Mouse (Mus musculus): Measurements from ENCODE around the gene Abi1. TPM values are rescaled to one million over a fixed set of nuclear protein-coding genes. Genes with fewer than 3 reads are reported as not detected.
A peak's percentile ranks its signal among the peaks of the same experiment; 100 is the strongest.

The Abi1 gene
- total and polyA plus RNA-seq, 3 experiments, result 51.9 to 138 (median 120) TPM

DNA sequence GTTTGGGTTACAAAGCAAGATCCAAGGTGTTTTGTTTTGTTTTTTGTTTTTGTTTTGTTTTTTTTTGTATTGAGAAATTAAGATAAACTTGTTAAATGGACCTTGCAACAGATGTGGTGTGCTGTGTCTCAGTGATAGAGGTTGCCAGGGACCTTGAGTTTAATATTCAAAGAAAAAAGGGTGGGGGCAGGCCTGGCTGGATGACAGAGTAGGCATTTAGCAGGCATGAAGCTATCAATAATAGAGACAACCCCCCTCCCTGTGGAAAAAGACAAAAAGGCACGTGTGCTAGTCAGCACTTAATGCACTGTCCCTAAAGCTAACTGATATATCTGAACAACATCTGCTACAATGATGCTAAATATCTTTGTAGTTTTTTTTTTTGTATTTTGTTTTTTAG, 31.4 kb upstream of the Abi1 start:
- H3K4me1 ChIP-seq (ENCODE audit: insufficient read depth, low read depth, low read length), result peaks cover 24% of the 10 kb centered on the region
- H3K36me3 ChIP-seq (replicated peaks), result peaks cover 25% of the 10 kb centered on the region
- no peak overlapping the region for H3K4me3 ChIP-seq (ENCODE audit: low read depth, low read length)
- DNase-seq (ENCODE audit: low spot score), result no peak
- TF ChIP-seq GATA2 (IDR thresholded peaks at IDR 0.05; ENCODE audit: borderline replicate concordance, low read depth, low read length) (no peak), POLR2AphosphoS5 (IDR thresholded peaks at IDR 0.05; ENCODE audit: insufficient replicate concordance, low read depth, low read length) (no peak), GATA1 (IDR thresholded peaks at IDR 0.05; ENCODE audit: borderline replicate concordance, low read length) (no peak), CTCF (IDR thresholded peaks at IDR 0.05; ENCODE audit: low read depth, low read length) (no peak)
- ATAC-seq (ENCODE audit: extremely low read depth, insufficient number of reproducible peaks, low FRiP score, poor library complexity, severe bottlenecking), result no peak
- no peaks in the 10 kb centered on the region for H3K9me3 ChIP-seq (replicated peaks)
- H3K27me3 ChIP-seq (ENCODE audit: insufficient read depth, low read length), result no peaks in the 10 kb centered on the region

DNA sequence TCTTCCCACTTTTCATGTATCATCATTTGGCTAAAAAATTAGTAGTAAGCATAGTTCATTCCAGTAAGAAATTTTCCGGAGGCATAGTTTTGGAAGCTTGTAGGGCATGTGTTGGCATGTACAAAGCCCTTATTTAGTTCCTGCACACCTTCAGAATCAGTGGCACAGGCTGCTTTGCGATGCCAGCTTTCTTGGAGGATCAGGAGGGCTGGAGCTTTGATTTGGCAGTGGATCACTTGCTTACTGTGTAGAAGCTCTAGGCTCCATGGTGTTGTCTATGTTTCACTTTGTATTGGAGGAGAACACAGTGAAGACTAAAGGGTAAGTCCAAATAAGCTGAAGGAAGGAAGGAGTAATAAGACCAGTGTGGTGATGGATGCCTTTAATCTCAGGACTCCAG, 30.4 kb upstream of the Abi1 start:
- no peak overlapping the region for H3K4me3 ChIP-seq (ENCODE audit: low read depth, low read length)
- no peaks in the 10 kb centered on the region for H3K27me3 ChIP-seq (ENCODE audit: insufficient read depth, low read length)
- TF ChIP-seq GATA2 (IDR thresholded peaks at IDR 0.05; ENCODE audit: borderline replicate concordance, low read depth, low read length) (no peak), GATA1 (IDR thresholded peaks at IDR 0.05; ENCODE audit: borderline replicate concordance, low read length) (no peak), POLR2AphosphoS5 (IDR thresholded peaks at IDR 0.05; ENCODE audit: insufficient replicate concordance, low read depth, low read length) (no peak), TAL1 (conservative IDR thresholded peaks at IDR 0.05; ENCODE audit: low read depth, low read length) (no peak), CTCF (IDR thresholded peaks at IDR 0.05; ENCODE audit: low read depth, low read length) (no peak)
- H3K9me3 ChIP-seq (replicated peaks), result no peaks in the 10 kb centered on the region
- H3K4me1 ChIP-seq (ENCODE audit: insufficient read depth, low read depth, low read length), result peaks cover 24% of the 10 kb centered on the region
- DNase-seq (ENCODE audit: low spot score) (no peak), ATAC-seq (ENCODE audit: extremely low read depth, insufficient number of reproducible peaks, low FRiP score, poor library complexity, severe bottlenecking) (no peak)
- peaks cover 20% of the 10 kb centered on the region for H3K36me3 ChIP-seq (replicated peaks)

DNA sequence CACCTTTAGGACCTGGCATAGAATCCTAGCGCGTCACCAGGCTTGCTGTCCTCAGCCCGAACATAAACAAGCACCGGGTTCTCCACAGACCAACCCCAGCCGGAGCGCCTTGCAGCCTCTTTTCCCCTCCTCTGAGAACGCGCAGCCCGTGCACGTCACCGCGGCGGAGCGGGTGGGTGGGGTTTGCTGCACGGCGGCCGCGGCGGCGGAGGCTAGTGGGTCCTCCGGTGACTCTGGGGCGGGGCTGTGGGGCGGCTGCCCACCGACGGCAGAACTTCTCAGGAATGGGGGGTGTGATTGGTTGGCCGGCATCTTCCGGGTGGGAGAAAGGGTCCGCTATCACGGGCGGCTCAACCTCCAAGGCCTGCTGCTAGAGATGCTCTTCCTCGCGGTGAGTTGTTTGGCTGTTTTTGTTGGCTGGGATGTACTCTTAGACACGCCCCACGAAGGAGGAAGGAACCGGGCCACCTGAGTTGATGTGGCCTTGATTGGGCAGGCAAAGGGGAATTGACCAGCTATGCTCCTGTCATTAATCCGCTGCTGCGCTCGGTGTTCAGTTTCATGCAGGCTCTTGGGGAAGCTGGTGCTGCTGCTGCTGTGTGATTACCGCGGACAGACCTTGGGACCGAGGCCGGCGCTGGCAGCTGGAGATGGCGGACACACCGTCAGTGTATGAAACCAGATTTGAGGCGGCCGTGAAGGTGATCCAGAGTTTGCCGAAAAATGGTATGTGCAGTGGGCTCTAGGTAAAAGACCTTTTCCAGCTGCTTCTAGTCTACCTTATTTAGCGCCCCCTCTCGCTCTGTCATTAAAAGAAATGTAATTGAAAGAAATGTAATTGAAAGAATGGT, 29.1 kb upstream of the Abi1 start:
- peak; percentile 64 for ATAC-seq (ENCODE audit: extremely low read depth, insufficient number of reproducible peaks, low FRiP score, poor library complexity, severe bottlenecking)
- H3K9me3 ChIP-seq (replicated peaks), result no peaks in the 10 kb centered on the region
- no peak for TF ChIP-seq TAL1 (conservative IDR thresholded peaks at IDR 0.05; ENCODE audit: low read depth, low read length)
- TF ChIP-seq POLR2AphosphoS5 (IDR thresholded peaks at IDR 0.05; ENCODE audit: insufficient replicate concordance, low read depth, low read length), result no peak
- TF ChIP-seq GATA1 (IDR thresholded peaks at IDR 0.05; ENCODE audit: borderline replicate concordance, low read length), result no peak
- TF ChIP-seq CTCF (IDR thresholded peaks at IDR 0.05; ENCODE audit: low read depth, low read length), result no peak
- no peak for TF ChIP-seq GATA2 (IDR thresholded peaks at IDR 0.05; ENCODE audit: borderline replicate concordance, low read depth, low read length)

DNA sequence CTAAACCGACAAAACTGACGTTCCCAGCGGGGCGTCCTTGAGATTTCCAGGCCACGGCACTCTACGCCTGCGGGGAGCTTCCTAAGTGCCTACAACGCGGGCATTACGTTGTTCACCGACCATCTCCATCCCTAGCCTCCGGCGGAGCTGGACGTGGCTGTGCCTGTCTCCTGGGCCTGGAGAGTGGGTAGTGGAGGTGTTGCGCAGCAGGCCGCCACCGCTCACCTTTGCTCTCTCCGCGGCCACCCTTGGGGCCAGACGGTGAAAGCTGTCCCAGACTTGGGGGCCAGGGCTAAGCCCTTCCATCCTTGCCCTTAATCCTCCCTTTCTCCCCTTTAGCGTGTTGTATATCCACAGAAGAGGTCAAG, 28.3 kb upstream of the Abi1 start:
- TF ChIP-seq GATA2 (IDR thresholded peaks at IDR 0.05; ENCODE audit: borderline replicate concordance, low read depth, low read length), result no peak
- peak overlapping the region; percentile 86 for H3K4me3 ChIP-seq (ENCODE audit: low read depth, low read length)
- ATAC-seq (ENCODE audit: extremely low read depth, insufficient number of reproducible peaks, low FRiP score, poor library complexity, severe bottlenecking) (0 out of 2 replicates have a peak, but pooled peaks have one; percentile 9), DNase-seq (ENCODE audit: low spot score) (peak; percentile 2)
- peaks cover 24% of the 10 kb centered on the region for H3K4me1 ChIP-seq (ENCODE audit: insufficient read depth, low read depth, low read length)
- no peaks in the 10 kb centered on the region for H3K9me3 ChIP-seq (replicated peaks)
- H3K36me3 ChIP-seq (replicated peaks), result peaks cover 10% of the 10 kb centered on the region
- H3K27me3 ChIP-seq (ENCODE audit: insufficient read depth, low read length), result no peaks in the 10 kb centered on the region

More for the DNA sequence above, 29.1 kb upstream of the Abi1 start:
- no peaks in the 10 kb centered on the region for H3K27me3 ChIP-seq (ENCODE audit: insufficient read depth, low read length)
- DNase-seq (ENCODE audit: low spot score), result peak; percentile 70
- peaks cover 24% of the 10 kb centered on the region for H3K4me1 ChIP-seq (ENCODE audit: insufficient read depth, low read depth, low read length)
- H3K36me3 ChIP-seq (replicated peaks), result peaks cover 17% of the 10 kb centered on the region
- peak overlapping the region; percentile 86 for H3K4me3 ChIP-seq (ENCODE audit: low read depth, low read length)

DNA sequence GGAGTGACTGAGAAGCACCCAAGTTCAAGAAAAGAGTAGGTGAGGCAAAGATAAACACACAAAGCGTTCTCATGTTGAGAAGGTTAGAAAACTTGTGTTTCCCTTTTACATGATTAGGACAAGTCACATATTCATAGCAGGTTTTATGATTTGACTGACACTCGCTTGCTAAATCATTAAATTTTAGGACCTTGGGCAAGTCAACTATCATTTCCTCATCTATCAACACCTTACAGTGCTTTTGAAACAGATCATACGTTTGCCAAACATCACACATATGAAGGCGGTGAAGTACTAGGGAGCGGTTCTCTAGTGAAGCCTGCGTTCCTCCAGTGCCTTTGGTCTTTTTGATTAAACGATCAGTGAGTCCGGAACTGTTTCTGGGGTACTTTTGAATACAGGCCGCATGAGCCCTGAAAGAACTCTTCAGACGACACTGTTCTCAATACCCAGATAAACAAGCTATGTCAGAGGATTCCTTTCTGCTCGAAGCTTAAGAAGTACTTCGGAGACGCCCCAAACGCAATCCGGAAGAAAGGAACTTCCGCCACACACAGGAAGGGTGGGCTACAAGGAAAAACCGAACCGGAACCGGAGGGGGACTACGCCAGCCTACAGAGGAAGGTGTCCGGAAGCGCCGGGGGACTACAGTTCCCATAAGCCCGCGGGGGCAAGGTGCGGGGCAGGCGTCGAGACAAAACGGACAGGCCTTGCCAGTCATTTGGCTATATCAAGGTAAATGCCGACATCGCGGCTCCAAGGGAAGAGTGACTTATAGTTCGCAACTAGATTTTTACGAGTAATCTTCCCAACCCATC, 27.7 kb upstream of the Abi1 start, which contains the start of gene Acbd5:
Gene Acbd5, plus strand, starts transcription at position 616 of the 818 bp plus-strand sequence.
- H3K36me3 ChIP-seq (replicated peaks), result peaks cover 9% of the 10 kb centered on the region
- H3K9me3 ChIP-seq (replicated peaks), result no peaks in the 10 kb centered on the region
- peak within 1 kb of the TSS; percentile 86 for H3K4me3 ChIP-seq (ENCODE audit: low read depth, low read length)
- peaks cover 24% of the 10 kb centered on the region for H3K4me1 ChIP-seq (ENCODE audit: insufficient read depth, low read depth, low read length)
- TF ChIP-seq TAL1 (conservative IDR thresholded peaks at IDR 0.05; ENCODE audit: low read depth, low read length), result no peak
- TF ChIP-seq GATA2 (IDR thresholded peaks at IDR 0.05; ENCODE audit: borderline replicate concordance, low read depth, low read length), result no peak
- no peak for TF ChIP-seq GATA1 (IDR thresholded peaks at IDR 0.05; ENCODE audit: borderline replicate concordance, low read length)
- no peak for TF ChIP-seq CTCF (IDR thresholded peaks at IDR 0.05; ENCODE audit: low read depth, low read length)
- no peak for TF ChIP-seq POLR2AphosphoS5 (IDR thresholded peaks at IDR 0.05; ENCODE audit: insufficient replicate concordance, low read depth, low read length)
- no peaks in the 10 kb centered on the region for H3K27me3 ChIP-seq (ENCODE audit: insufficient read depth, low read length)
- peak; percentile 76 for DNase-seq (ENCODE audit: low spot score)
- ATAC-seq (ENCODE audit: extremely low read depth, insufficient number of reproducible peaks, low FRiP score, poor library complexity, severe bottlenecking), result peak; percentile 92

DNA sequence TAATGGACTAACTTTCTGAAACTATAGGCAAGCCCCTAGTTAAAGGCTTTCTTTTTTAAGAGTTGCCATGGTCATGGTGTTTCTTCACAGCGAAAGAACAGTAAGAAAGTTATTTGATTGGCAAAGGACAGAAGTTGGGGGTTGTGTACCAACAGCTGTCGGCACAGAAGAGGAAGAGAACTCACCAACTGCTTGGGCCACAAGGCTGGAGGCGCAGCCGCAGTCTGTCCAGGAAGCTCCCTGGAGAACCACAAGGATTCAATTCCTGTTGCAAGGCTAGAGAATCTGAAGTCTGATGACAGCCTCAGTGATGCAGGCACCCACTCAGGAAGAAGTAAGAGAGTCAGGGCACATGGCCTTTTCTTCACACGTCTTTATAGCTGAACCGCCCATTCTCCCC, 12.5 kb upstream of the Abi1 start:
- H3K36me3 ChIP-seq (replicated peaks), result no peaks in the 10 kb centered on the region
- H3K4me3 ChIP-seq (ENCODE audit: low read depth, low read length), result no peak overlapping the region
- ATAC-seq (ENCODE audit: extremely low read depth, insufficient number of reproducible peaks, low FRiP score, poor library complexity, severe bottlenecking) (no peak), DNase-seq (ENCODE audit: low spot score) (no peak)
- H3K9me3 ChIP-seq (replicated peaks), result peaks cover 4% of the 10 kb centered on the region; the same call in 1 of the 2 replicates
- H3K4me1 ChIP-seq (ENCODE audit: insufficient read depth, low read depth, low read length), result 0 out of 2 replicates have a peak, but pooled peaks cover 2% of the 10 kb centered on the region
- TF ChIP-seq CTCF (IDR thresholded peaks at IDR 0.05; ENCODE audit: low read depth, low read length) (no peak), TAL1 (conservative IDR thresholded peaks at IDR 0.05; ENCODE audit: low read depth, low read length) (no peak), GATA2 (IDR thresholded peaks at IDR 0.05; ENCODE audit: borderline replicate concordance, low read depth, low read length) (no peak), GATA1 (IDR thresholded peaks at IDR 0.05; ENCODE audit: borderline replicate concordance, low read length) (no peak), POLR2AphosphoS5 (IDR thresholded peaks at IDR 0.05; ENCODE audit: insufficient replicate concordance, low read depth, low read length) (no peak)
- peaks cover 24% of the 10 kb centered on the region for H3K27me3 ChIP-seq (ENCODE audit: insufficient read depth, low read length)
